Mouse (Mus musculus) mature B cell (primary cell): Measurements from ENCODE around the gene Myo9b.

Source experiments
- in situ Hi-C: fragments of 300-500 bp; cut with MboI; formaldehyde crosslinking; loops from 2 replicates; pipeline ENCODE4 v1.14.3; 2019

The Myo9b gene

GRCm38 (mm10) chr8:71388267-71388666 is 115.8 kb downstream of the Myo9b start:
- in situ Hi-C loops = no loop called here

- in situ Hi-C loops = no loop called here
Measured at GRCm38 (mm10) chr8:71391696-71392095, 119.2 kb downstream of the Myo9b start.

GRCm38 (mm10) chr8:71392391-71392790 is 119.9 kb downstream of the Myo9b start:
- in situ Hi-C loops = no loop called here

- in situ Hi-C loops = no loop called here
Measured at GRCm38 (mm10) chr8:71392871-71393270, 120.4 kb downstream of the Myo9b start.

GRCm38 (mm10) chr8:71394481-71394880 is 122.0 kb downstream of the Myo9b start:
- in situ Hi-C loops = no loop called here

- in situ Hi-C loops = no loop called here
Measured at GRCm38 (mm10) chr8:71395071-71395470, 122.6 kb downstream of the Myo9b start.

- in situ Hi-C loops = no loop called here
Measured at GRCm38 (mm10) chr8:71395629-71396028, 123.1 kb downstream of the Myo9b start, which contains the start of gene Ushbp1. TSS of gene Ushbp1 (minus strand) at chr8:71395802.

GRCm38 (mm10) chr8:71396639-71397305 is 124.3 kb downstream of the Myo9b start, which contains the start of gene Babam1:
TSS of gene Babam1 (plus strand) at chr8:71396861.
- in situ Hi-C loops = no loop called here

GRCm38 (mm10) chr8:71397701-71398100 is 125.2 kb downstream of the Myo9b start:
- in situ Hi-C loops = no loop called here

GRCm38 (mm10) chr8:71400826-71401225 is 128.3 kb downstream of the Myo9b start:
- in situ Hi-C loops = no loop called here

GRCm38 (mm10) chr8:71401454-71401853 is 128.9 kb downstream of the Myo9b start:
- in situ Hi-C loops = no loop called here

- in situ Hi-C loops = no loop called here
Measured at GRCm38 (mm10) chr8:71402446-71402964, 130.0 kb downstream of the Myo9b start.

- in situ Hi-C loops = no loop called here
Measured at GRCm38 (mm10) chr8:71403107-71403885, 130.8 kb downstream of the Myo9b start.

GRCm38 (mm10) chr8:71404011-71404410 is 131.5 kb downstream of the Myo9b start:
- in situ Hi-C loops = no loop called here

GRCm38 (mm10) chr8:71404951-71405351 is 132.4 kb downstream of the Myo9b start:
- in situ Hi-C loops = no loop called here

GRCm38 (mm10) chr8:71405401-71406098 is 133.0 kb downstream of the Myo9b start, which contains the start of gene Ankle1:
TSS of gene Ankle1 (plus strand) at chr8:71406010.
- in situ Hi-C loops = no loop called here

GRCm38 (mm10) chr8:71406099-71407015 is 133.8 kb downstream of the Myo9b start:
- in situ Hi-C loops = no loop called here

- in situ Hi-C loops = no loop called here
Measured at GRCm38 (mm10) chr8:71407441-71407840, 134.9 kb downstream of the Myo9b start.

- in situ Hi-C loops = no loop called here
Measured at GRCm38 (mm10) chr8:71408231-71408630, 135.7 kb downstream of the Myo9b start.
